Mouse (Mus musculus): ENCODE measurements around the gene Ip6k1.

Gene Ip6k1

DNA sequence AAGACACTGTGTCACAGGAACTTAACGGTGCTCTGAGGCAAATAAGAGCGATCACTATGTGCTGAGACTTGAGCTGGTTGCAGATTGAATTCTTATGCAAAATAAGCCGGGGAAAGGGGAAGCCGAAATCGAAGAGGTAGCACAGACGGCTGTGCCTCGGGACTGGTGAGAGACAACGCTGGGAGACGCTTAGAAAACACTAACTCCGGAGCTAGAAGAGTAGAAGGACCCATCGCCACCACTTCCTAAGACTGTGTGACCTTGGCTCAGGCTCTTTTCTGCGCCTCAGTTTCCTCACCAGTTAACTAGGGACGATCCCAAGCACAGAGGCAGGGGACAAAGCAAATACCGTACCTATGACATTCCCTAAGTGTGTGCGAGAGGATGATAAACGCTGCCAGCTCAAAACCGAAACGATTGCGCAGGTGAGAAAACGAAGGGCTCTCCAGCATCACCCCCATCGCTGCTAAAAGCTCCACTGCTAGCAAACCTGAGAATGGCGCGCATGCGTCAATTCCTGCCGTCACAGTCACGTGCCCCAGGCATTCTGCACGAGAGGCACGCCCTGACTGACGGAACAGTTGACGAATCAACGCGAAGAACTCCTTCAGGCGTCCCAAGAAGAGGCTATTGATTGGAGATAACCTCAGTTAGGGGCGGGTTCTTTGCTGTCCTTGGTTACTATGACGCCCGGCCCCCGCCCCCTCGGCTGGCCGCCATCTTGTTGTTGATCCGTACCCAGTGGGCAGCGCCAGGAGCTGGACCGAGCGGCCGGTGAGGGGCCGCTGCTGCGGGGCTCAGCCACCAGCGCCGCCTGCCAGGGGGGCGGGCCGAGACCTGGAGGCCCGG lies at the start of gene Ip6k1:
Gene Ip6k1 (plus strand): TSS at position 580 of the 849 bp plus-strand sequence.
- DNase-seq (ENCODE audit: low read depth), result peak; percentile 100

DNA sequence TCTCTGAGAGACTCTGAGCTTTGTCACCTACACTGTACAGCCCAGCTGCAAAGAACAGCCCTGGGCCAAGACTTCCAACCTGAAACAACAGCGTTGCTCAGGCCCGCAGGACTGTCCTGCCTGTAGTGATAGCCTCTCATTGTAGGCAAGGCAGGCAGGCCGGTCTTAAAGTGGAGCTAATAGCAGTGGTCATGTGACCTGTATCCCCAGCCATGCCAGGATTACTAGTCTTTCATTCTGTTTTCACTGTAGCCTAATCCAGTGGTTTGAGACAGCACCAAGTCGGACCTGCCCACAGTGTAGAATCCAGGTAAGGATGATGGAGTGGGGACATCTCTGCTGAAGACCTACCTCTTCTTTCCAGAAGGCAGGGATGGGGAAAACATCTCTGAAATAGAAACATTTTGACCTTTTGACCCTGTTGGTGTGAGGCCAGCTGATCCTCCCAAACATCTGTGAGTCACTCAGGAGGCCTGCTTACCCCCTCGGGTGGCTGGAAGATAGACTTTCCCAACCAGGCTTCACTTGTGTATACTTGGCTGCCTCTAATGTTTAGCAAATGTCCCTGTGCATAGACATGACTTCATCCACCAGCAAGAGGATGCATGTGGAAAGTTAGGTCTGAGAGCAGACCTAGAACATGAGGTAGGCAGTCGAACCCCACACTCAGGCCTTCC lies 46.5 kb upstream of the Ip6k1 start:
- DNase-seq (ENCODE audit: low read depth), result no peak

DNA sequence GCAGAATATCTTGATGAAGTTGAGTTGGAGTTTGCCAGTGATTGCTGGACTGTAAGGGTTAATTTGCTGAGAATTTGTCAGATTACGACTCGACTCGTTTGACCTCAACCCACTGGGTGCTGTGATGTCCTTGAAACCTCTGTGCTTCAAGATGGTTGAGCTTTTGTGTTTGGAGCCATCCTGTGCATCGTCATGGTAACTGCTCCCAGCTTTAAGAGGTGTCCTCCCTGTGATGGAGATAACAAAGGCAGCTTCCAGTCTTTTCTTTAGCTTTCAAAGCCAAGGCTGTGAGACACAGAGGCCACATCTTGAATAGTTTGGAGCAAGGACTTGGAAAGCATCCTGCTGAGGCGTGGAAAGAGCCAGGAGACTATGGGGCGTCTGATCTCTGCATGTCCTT lies 45.2 kb upstream of the Ip6k1 start:
- no peak for DNase-seq (ENCODE audit: low read depth)

DNA sequence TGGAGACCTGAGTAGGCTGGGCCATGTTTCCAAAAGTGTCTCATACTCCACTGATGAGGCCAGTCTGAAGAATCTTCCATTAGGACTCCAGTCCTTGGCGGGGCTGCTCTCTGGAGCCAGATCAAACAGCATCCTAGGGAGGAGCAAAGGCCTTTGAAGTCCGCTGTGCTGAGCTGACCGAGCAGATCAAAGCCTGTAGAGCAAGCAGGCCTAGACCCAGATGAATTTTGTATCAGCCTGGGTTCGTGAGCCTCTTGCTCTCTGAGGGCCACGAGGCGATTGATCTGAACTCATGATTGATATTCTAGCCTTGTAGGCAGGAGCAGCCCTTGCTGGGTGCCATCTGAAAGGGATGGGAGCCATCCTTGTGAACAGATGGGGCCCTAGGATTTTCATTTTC lies 42.4 kb upstream of the Ip6k1 start:
- no peak for DNase-seq (ENCODE audit: low read depth)

- DNase-seq (ENCODE audit: low read depth), result no peak
These were observed 41.4 kb upstream of the Ip6k1 start for GRCm38 (mm10) chr9:107960928-107961327.

GRCm38 (mm10) chr9:107961351-107961762 lies 40.9 kb upstream of the Ip6k1 start:
- DNase-seq (ENCODE audit: low read depth), result no peak

- no peak for DNase-seq (ENCODE audit: low read depth)
These were observed 40.4 kb upstream of the Ip6k1 start for GRCm38 (mm10) chr9:107961881-107962280.

DNA sequence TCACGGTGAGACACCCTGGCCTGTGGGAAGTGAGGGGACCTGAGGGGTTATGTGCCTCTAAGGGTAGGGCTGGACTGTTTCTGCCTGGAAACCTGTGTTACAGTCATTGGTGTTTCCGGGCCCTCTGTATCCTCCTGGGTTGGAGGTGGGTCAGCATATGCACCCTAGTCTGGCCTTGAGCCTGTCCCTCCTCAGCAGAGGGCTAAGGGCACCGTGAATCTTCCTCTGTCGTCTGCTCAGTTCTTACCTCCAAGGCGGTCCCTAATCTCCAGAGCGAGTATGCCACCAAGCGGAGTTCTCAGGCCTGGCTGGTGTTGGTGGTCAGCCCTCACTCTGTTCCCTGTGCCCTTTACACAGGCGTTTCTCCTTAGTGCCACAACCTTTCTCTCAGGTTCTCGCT lies 39.4 kb upstream of the Ip6k1 start:
- DNase-seq (ENCODE audit: low read depth), result no peak

GRCm38 (mm10) chr9:107963700-107964099 lies 38.6 kb upstream of the Ip6k1 start:
- peak; percentile 81 for DNase-seq (ENCODE audit: low read depth)

- no peak for DNase-seq (ENCODE audit: low read depth)
These were observed 37.6 kb upstream of the Ip6k1 start for GRCm38 (mm10) chr9:107964681-107965080.

DNA sequence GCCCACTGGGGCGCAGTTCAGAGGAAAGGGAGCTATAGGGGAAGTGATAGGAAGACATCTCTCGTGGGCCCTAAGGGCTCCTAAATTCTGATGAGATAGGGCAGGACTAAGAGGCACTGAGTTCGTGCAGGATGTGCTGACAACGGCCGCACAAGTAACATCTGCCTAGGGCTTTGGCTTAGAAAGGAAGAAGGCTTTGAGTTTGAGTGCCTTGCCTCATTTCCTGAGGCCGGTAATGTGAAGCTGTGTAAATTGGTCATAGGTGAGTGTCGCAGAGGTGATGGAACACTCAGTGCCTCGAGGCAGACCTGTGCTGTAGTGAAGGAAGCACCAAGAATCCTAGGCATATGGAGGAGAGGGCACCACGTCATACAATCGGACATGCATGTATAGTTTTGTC lies 35.6 kb upstream of the Ip6k1 start:
- DNase-seq (ENCODE audit: low read depth), result no peak

GRCm38 (mm10) chr9:107967437-107967836 lies 34.9 kb upstream of the Ip6k1 start:
- DNase-seq (ENCODE audit: low read depth), result no peak

- no peak for DNase-seq (ENCODE audit: low read depth)
These were observed 33.8 kb upstream of the Ip6k1 start for GRCm38 (mm10) chr9:107968531-107968930.

GRCm38 (mm10) chr9:107970311-107970710 lies 32.0 kb upstream of the Ip6k1 start:
- DNase-seq (ENCODE audit: low read depth), result no peak

DNA sequence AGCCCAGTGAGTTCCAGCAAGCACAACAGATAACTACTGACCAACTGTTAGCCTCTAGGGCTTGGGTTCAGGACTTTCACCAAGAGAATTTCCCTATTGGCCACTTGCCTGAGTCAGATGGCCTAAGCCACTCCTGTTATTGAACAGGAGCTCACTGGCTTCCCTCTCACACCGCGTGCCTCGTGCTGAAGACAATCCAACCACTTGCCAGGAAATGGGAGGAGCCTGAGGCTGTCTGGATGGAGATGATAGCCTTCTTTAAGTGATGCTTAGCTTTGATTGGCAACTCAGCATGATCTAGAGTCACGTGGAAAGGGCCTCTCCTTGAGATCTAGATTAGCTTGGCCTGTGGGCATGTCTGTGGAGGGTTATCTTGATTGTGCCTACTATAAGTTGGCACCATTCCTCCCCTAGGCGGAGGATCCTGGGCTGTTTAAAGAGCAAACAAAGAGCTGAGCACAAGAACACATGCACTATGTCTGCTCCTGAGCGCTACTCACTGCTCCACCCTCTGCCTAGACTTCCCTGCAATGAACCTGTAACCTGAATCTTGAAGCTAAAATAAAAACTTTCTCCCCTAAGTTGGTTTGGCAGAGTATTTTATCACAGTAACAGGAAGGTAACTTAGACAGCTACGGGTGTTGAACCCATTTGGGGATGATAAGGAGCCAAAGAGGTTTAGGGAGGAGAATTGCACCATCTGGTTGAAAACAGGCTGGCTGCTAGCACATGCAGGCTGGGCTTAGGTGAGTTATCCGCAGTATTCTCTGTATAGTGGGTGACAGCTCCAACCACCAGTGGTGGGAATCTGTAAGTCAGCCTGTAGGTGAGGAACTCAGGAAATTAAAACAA lies 30.4 kb upstream of the Ip6k1 start:
- peak; percentile 90 for DNase-seq (ENCODE audit: low read depth)

DNA sequence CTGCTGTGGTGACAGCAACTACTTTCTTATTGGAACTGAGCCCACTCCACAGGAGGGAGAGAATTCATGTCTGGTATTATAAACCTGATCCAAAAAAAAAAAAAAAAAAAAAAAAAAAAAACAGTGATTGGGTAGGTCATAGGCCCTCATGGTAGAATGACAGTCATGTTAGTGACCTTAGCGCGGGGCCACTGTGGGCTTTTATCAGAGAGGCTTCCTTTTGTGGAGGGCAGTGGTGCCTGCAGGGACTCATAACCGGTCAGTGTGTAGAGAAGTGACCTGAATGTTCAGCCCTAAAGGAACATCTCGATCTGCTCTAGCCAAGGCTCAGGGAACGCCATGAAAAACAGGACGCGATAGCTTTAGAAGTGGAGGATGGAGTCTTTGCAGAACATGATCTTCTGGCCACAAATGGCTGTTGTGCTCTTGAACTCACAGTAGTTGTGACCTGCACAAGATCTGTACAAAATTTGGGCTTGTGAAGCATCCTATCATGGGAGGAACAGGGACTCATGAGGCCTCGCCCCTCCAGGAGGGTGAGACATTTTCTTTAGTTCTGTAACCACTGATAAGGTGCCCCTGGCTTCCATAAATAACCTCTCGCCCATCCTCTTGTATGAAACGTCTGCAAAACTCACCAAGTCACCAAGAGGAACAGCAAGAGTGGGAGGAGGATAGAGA lies 27.7 kb upstream of the Ip6k1 start:
- DNase-seq (ENCODE audit: low read depth), result peak; percentile 84

- DNase-seq (ENCODE audit: low read depth), result peak; percentile 93
These were observed 26.6 kb upstream of the Ip6k1 start, which contains the start of gene Uba7 for GRCm38 (mm10) chr9:107975399-107976386. TSS of gene Uba7 (plus strand) at chr9:107975505.

GRCm38 (mm10) chr9:107978815-107979214 lies 23.5 kb upstream of the Ip6k1 start:
- DNase-seq (ENCODE audit: low read depth), result no peak

GRCm38 (mm10) chr9:107981684-107982605 lies 20.4 kb upstream of the Ip6k1 start:
- no peak for DNase-seq (ENCODE audit: low read depth)
